Mouse (Mus musculus) midbrain, embryonic 16.5 days (tissue): Measurements from ENCODE around the gene Tmed8. TPM values are rescaled to one million over a fixed set of nuclear protein-coding genes. Genes with fewer than 3 reads are reported as not detected.
A peak's percentile ranks its signal among the peaks of the same experiment; 100 is the strongest.
"Not testable (repeated sequence)": the region's sequence is repeated elsewhere in the genome, so short reads cannot be mapped to it uniquely, and the experiment has no call there.

Experiments used
- ATAC-seq: fragments of 200-750 bp; cut with Nextera tagmentation; 2 replicates; pipeline ENCODE4 v1.8.0; 2017; ENCODE audit warnings: moderate TSS enrichment
- H3K27ac ChIP-seq: fragments of 300-500 bp; sonication (generic); 2 replicates; pipeline ENCODE4 v1.5.1; 2014; ENCODE audit warnings: mild to moderate bottlenecking, low read length, mixed read lengths
- H3K27me3 ChIP-seq: fragments of 300-500 bp; sonication (generic); 2 replicates; pipeline ENCODE4 v1.6.1; 2014; ENCODE audit warnings: low read depth, low read length, mixed read lengths; ENCODE audit not compliant: control insufficient read depth, insufficient read depth
- H3K36me3 ChIP-seq: fragments of 300-500 bp; sonication (generic); 2 replicates; pipeline ENCODE4 v1.6.1; 2014; ENCODE audit warnings: mild to moderate bottlenecking, low read length, moderate library complexity, mixed read lengths; ENCODE audit not compliant: control insufficient read depth, insufficient read depth
- H3K4me1 ChIP-seq: fragments of 300-500 bp; sonication (generic); 2 replicates; pipeline ENCODE4 v1.6.1; 2014; ENCODE audit warnings: mild to moderate bottlenecking, low read length, mixed read lengths; ENCODE audit not compliant: control insufficient read depth, insufficient read depth
- H3K4me2 ChIP-seq: fragments of 300-500 bp; sonication (generic); 2 replicates; pipeline ENCODE4 v1.6.1; 2014; ENCODE audit warnings: mild to moderate bottlenecking, low read length, mixed read lengths
- H3K4me3 ChIP-seq: fragments of 300-500 bp; sonication (generic); 2 replicates; pipeline ENCODE4 v1.5.1; 2014; ENCODE audit warnings: low read depth, mild to moderate bottlenecking, low read length, moderate library complexity, mixed read lengths
- H3K9ac ChIP-seq: fragments of 300-500 bp; sonication (generic); 2 replicates; pipeline ENCODE4 v1.6.1; 2014; ENCODE audit warnings: low read depth, low read length, mixed read lengths
- H3K9me3 ChIP-seq: fragments of 300-500 bp; sonication (generic); replicated peaks from 2 replicates; pipeline ENCODE4 v1.6.1; 2014; ENCODE audit warnings: mild to moderate bottlenecking, low read length, mixed read lengths; ENCODE audit not compliant: control insufficient read depth, poor library complexity, severe bottlenecking
- WGBS: fragments of 180-500 bp; shearing (Covaris S2); extraction: QIAGEN DNeasy Blood & Tissue Kit; methylation state at CpG from one replicate; pipeline ENCODE4 v1.1.7; 2014; 5-methylcytosine and 5-hydroxymethylcytosine counted together
- polyA plus RNA-seq: library from polyadenylated mRNA; unstranded; fragments of >200 nt; fragmentation: Nextera tagmentation; extraction: Ambion mirVana; gene quantifications from 2 replicates; pipeline ENCODE4 v1.2.1, GENCODE M21; 2015

Gene Tmed8
- polyA plus RNA-seq, 1 experiment from 2014 or later: 5.2 TPM

DNA sequence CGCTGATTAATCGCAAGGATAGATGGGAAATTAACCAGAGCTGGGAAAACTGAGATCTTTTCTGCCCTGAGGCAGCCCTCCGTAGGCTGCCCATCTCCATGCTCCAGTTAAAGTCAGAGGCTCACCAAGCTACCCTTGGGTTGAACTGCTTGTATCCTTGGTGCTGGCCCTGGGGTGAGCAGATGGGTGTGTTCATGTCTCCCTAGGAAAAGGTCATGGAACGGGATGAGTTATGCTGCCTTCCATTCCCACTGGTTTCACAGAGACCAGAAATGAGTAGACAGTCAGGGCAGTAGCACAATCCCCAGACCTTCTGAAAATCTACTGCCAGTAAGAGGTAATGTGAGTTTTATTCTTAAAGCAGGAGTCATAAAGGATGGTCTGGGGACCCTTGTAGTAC lies 22.6 kb downstream of the Tmed8 start:
- WGBS: 95% methylated on average over 4 of the region's 4 CpGs
- no peak overlapping the region for H3K27ac ChIP-seq

DNA sequence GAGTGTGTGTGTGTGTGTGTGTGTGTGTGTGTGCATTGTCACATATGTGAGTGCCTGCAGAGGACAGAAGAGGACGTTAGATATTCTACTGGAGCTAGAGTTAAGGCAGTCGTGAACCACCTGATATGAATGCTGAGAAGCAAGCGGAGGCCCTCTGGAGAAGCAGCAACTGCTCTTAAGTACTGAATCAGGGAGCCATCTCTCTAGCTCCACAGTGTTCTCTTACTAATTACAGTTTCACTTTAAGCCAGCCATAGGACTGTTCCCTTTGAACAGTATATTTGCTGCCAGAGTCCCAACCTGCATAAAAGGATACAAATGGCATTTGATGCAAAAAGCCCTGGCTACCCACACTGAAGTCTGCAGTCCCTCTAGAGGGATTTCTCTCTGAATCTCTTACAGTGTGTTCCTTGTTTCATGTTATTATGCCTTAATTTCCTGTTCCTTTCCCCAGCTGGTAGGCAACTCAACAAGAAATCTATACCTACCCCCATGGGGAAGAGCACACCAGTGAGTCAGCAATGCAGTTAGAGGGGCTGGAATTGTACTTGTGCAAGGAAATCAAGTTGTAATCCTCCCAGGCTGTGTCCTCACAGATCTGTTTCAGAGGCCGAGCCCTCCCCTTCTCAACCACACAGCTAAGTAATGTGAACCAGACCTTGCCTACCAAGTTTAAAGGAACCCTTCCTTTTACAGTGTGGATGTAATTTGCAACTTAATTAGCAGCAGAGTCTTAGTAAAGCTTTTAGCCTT lies 24.9 kb downstream of the Tmed8 start:
- Histone ChIP-seq H3K4me2 (no peak overlapping the region), H3K9ac (no peak overlapping the region), H3K27me3 (no peaks in the 10 kb centered on the region), H3K4me1 (no peaks in the 10 kb centered on the region), H3K4me3 (no peak overlapping the region), H3K36me3 (peaks cover 13% of the 10 kb centered on the region), H3K27ac (no peak overlapping the region), H3K9me3 (no peaks in the 10 kb centered on the region)
- WGBS: 81% methylated on average over 4 of the region's 4 CpGs
- ATAC-seq: no peak

More for the DNA sequence above, 22.6 kb downstream of the Tmed8 start:
- Histone ChIP-seq H3K4me3 (no peak overlapping the region), H3K9me3 (no peaks in the 10 kb centered on the region), H3K4me1 (no peaks in the 10 kb centered on the region), H3K36me3 (peaks cover 3% of the 10 kb centered on the region; the same call in 1 of the 2 replicates), H3K27me3 (no peaks in the 10 kb centered on the region), H3K4me2 (no peak overlapping the region), H3K9ac (no peak overlapping the region)
- ATAC-seq: no peak

DNA sequence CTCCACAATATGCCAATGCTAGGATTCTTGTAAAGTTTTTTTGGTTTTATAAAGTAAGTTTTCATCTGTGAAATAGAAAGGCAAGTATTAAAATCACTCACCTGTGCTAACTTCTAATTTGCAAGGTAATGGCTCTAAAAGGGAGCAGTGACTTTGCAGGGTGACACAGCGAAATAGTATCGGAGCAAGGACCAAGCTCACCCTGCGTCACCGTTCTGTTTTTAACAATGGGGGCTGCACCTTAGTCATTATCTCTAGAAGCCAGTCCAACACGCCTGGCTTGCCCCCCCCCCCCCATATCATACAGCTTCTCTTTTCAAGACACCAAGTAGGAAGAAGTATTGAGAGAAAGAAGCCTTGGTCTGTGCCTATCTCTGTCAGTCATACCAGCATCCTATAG lies 39.4 kb downstream of the Tmed8 start:
- H3K9ac ChIP-seq: no peak overlapping the region
- H3K4me1 ChIP-seq: no peaks in the 10 kb centered on the region
- no peaks in the 10 kb centered on the region for H3K9me3 ChIP-seq
- ATAC-seq: no peak
- no peak overlapping the region for H3K27ac ChIP-seq
- 89% methylated on average over 5 of the region's 5 CpGs for WGBS
- no peak overlapping the region for H3K4me2 ChIP-seq
- 0 out of 2 replicates have a peak, but pooled peaks cover 1% of the 10 kb centered on the region for H3K36me3 ChIP-seq
- no peak overlapping the region for H3K4me3 ChIP-seq
- no peaks in the 10 kb centered on the region for H3K27me3 ChIP-seq

DNA sequence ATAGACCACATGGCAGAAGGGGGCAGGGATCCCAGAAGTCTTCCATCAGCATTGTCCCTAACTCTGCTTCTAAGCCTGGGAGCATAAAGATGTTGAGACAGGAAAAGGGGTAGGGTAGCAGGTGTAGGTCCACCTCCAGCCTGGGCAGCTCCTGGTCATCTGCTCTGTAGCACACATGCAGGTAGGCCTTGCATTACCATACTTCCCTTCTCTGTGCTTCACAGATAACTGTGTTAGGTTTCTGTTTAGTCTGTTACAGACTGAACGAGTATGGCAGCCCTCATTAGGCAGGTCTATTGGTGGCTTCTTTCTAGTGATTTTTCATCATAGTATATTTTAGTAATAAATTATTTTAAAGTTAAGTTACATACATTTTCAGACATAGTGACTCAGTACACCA lies 39.9 kb downstream of the Tmed8 start:
- 91% methylated on average over 1 of the region's 1 CpGs for WGBS
- Histone ChIP-seq H3K4me2 (no peak overlapping the region), H3K27me3 (no peaks in the 10 kb centered on the region), H3K4me3 (no peak overlapping the region), H3K9ac (no peak overlapping the region), H3K36me3 (0 out of 2 replicates have a peak, but pooled peaks cover 4% of the 10 kb centered on the region), H3K4me1 (no peaks in the 10 kb centered on the region), H3K27ac (no peak overlapping the region), H3K9me3 (no peaks in the 10 kb centered on the region)
- no peak for ATAC-seq

- H3K36me3 ChIP-seq: 0 out of 2 replicates have a peak, but pooled peaks cover 4% of the 10 kb centered on the region
- no peak overlapping the region for H3K4me3 ChIP-seq
- H3K4me2 ChIP-seq: no peak overlapping the region
- H3K27me3 ChIP-seq: no peaks in the 10 kb centered on the region
- no peak for ATAC-seq
- no peaks in the 10 kb centered on the region for H3K4me1 ChIP-seq
- 66% methylated on average over 7 of the region's 7 CpGs for WGBS
- H3K27ac ChIP-seq: no peak overlapping the region
- H3K9me3 ChIP-seq: no peaks in the 10 kb centered on the region
- no peak overlapping the region for H3K9ac ChIP-seq
Measured at GRCm38 (mm10) chr12:87158099-87158498, 42.2 kb downstream of the Tmed8 start.

- no peak overlapping the region for H3K4me3 ChIP-seq
- no peaks in the 10 kb centered on the region for H3K9me3 ChIP-seq
- H3K4me1 ChIP-seq: no peaks in the 10 kb centered on the region
- ATAC-seq: no peak
- H3K27me3 ChIP-seq: no peaks in the 10 kb centered on the region
- H3K9ac ChIP-seq: no peak overlapping the region
- 54% methylated on average over 4 of the region's 4 CpGs for WGBS
- H3K27ac ChIP-seq: no peak overlapping the region
- H3K4me2 ChIP-seq: no peak overlapping the region
- H3K36me3 ChIP-seq: 0 out of 2 replicates have a peak, but pooled peaks cover 4% of the 10 kb centered on the region
Measured at GRCm38 (mm10) chr12:87157361-87157760, 42.9 kb downstream of the Tmed8 start.

GRCm38 (mm10) chr12:87154448-87154847 lies 45.8 kb downstream of the Tmed8 start:
- H3K36me3 ChIP-seq, H3K27me3 ChIP-seq, H3K4me3 ChIP-seq, H3K9ac ChIP-seq, ATAC-seq, H3K27ac ChIP-seq, H3K4me1 ChIP-seq, H3K9me3 ChIP-seq, H3K4me2 ChIP-seq: not testable (repeated sequence)
- 89% methylated on average over 4 of the region's 4 CpGs for WGBS

- Histone ChIP-seq H3K27ac (no peak overlapping the region), H3K4me3 (no peak overlapping the region), H3K27me3 (no peaks in the 10 kb centered on the region), H3K4me1 (peaks cover 17% of the 10 kb centered on the region), H3K4me2 (no peak overlapping the region), H3K36me3 (no peaks in the 10 kb centered on the region), H3K9ac (no peak overlapping the region), H3K9me3 (0 out of 2 replicates have a peak, but pooled peaks cover 1% of the 10 kb centered on the region)
- WGBS: 97% methylated on average over 5 of the region's 5 CpGs
- no peak for ATAC-seq
Measured at GRCm38 (mm10) chr12:87149471-87149870, 50.8 kb downstream of the Tmed8 start.

DNA sequence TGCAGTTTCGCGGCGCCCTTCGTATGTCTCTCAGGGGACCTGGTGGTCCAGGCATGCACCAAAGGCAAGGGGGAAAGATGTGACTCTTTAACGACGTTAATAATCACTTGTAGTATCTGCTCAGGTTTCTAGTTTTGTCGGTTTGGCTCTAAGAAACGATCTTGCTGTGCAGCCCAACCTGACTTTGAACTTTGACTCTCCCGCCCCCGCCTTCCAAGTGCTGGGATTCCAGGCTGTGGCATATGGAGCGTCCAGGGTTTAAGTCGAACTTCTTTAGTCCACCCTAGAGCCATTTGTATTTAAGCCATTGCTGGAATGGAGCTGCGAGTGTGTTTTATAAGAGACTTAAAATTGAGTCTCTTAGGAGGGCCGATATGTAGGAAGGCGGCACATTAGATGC lies 52.1 kb downstream of the Tmed8 start:
- Histone ChIP-seq H3K4me3 (peak overlapping the region; percentile 94), H3K27me3 (no peaks in the 10 kb centered on the region), H3K4me1 (peaks cover 17% of the 10 kb centered on the region), H3K4me2 (peak overlapping the region; percentile 70), H3K27ac (peak overlapping the region; percentile 99), H3K9me3 (0 out of 2 replicates have a peak, but pooled peaks cover 2% of the 10 kb centered on the region), H3K9ac (peak overlapping the region; percentile 88), H3K36me3 (no peaks in the 10 kb centered on the region)
- no peak; the same call in 1 of the 2 replicates for ATAC-seq
- 14% methylated on average over 15 of the region's 15 CpGs for WGBS
